Mouse (Mus musculus): ENCODE results near the gene Rdh16f1. TPM values are rescaled to one million over a fixed set of nuclear protein-coding genes. Genes with fewer than 3 reads are reported as not detected.
A peak's percentile ranks its signal among the peaks of the same experiment; 100 is the strongest.

The Rdh16f1 gene
- polyA plus RNA-seq (2014; fragmentation: Nextera tagmentation; extraction: Ambion mirVana), result not detected in 2 replicates

DNA sequence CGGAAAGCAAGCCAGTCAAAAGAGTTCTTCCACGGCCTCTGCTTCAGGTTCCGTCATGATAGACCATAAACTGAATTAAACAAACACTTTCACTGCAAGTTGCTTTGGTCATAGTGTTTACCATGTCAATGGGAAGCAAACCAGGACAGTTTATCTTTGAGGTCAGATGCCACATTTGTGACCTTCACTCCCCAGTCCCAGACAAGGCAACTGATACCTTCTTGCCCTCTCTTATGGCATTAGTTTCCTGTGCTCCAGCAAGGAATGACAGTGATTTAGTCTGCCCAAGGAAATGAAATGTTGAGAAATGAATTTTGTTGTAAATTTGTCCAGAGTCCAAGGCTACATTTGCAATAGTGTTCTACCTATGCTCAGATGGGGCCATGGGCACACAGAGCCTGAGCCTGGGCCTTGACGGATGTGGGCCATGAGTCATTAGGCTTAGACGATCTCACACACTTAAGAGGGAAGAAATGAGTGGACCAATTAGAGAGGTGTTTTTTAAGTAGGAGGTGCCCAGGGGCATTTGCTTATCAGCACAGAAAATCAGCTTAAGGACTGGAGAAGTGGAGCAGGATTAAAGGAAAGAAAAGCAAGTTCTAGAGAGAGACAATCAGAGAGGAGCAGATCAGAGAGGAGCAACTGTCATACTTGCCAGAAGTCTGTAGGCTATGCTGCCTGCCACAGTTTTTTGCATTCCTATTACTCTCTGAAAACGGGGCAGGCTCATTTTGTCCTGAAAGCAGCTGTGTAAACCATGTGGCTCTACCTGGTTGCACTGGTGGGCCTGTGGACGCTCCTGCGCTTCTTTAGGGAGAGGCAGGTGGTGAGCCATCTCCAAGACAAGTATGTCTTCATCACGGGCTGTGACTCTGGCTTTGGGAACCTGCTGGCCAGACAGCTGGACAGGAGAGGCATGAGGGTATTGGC is at the start of gene Rdh16f1, which contains the start of gene Rdh1:
Gene Rdh16f1, plus strand, starts transcription at position 607 of the 930 bp plus-strand sequence.
Gene Rdh1, plus strand, starts transcription at position 541 of the 930 bp plus-strand sequence.
- no peak within 1 kb of the TSS for H3K27ac ChIP-seq (ENCODE audit: low read depth)
- H3K27me3 ChIP-seq (ENCODE audit: insufficient read depth, low read length), result no peaks in the 10 kb centered on the region
- no peak for DNase-seq

GRCm38 (mm10) chr10:127710331-127710730 is 49.3 kb upstream of the Rdh16f1 start:
- WGBS, result 63% methylated on average over 13 of the region's 13 CpGs
- no peak overlapping the region for H3K9ac ChIP-seq
- DNase-seq (no peak), ATAC-seq (ENCODE audit: insufficient read depth) (no peak)
- H3K4me2 ChIP-seq, result no peak overlapping the region
- no peaks in the 10 kb centered on the region for H3K4me1 ChIP-seq (ENCODE audit: insufficient read depth)
- no peak for TF ChIP-seq CTCF (IDR thresholded peaks at IDR 0.05; ENCODE audit: low read depth)
- no peak overlapping the region for H3K4me3 ChIP-seq (ENCODE audit: low read depth, low read length)
- H3K36me3 ChIP-seq (ENCODE audit: insufficient read depth), result no peaks in the 10 kb centered on the region
- H3K9me3 ChIP-seq (ENCODE audit: low read depth, low read length), result no peaks in the 10 kb centered on the region
- H3K27me3 ChIP-seq (ENCODE audit: insufficient read depth, low read length), result no peaks in the 10 kb centered on the region
- H3K27ac ChIP-seq (ENCODE audit: low read depth), result no peak overlapping the region

More for the DNA sequence above, at the start of gene Rdh16f1, which contains the start of gene Rdh1:
- Histone ChIP-seq H3K4me3 (ENCODE audit: low read depth, low read length) (no peak within 1 kb of the TSS), H3K4me2 (no peak within 1 kb of the TSS), H3K9me3 (ENCODE audit: low read depth, low read length) (no peaks in the 10 kb centered on the region), H3K9ac (no peak within 1 kb of the TSS), H3K36me3 (ENCODE audit: insufficient read depth) (no peaks in the 10 kb centered on the region), H3K4me1 (ENCODE audit: insufficient read depth) (no peaks in the 10 kb centered on the region)
- ATAC-seq (ENCODE audit: insufficient read depth), result no peak
- no peak for TF ChIP-seq CTCF (IDR thresholded peaks at IDR 0.05; ENCODE audit: low read depth)
- WGBS, result 55% methylated on average over 9 of the region's 9 CpGs

GRCm38 (mm10) chr10:127712736-127713135 is 46.9 kb upstream of the Rdh16f1 start:
- Histone ChIP-seq H3K4me2 (no peak overlapping the region), H3K9me3 (ENCODE audit: low read depth, low read length) (no peaks in the 10 kb centered on the region), H3K4me1 (ENCODE audit: insufficient read depth) (no peaks in the 10 kb centered on the region), H3K27ac (ENCODE audit: low read depth) (no peak overlapping the region), H3K36me3 (ENCODE audit: insufficient read depth) (no peaks in the 10 kb centered on the region), H3K4me3 (ENCODE audit: low read depth, low read length) (no peak overlapping the region), H3K27me3 (ENCODE audit: insufficient read depth, low read length) (no peaks in the 10 kb centered on the region), H3K9ac (no peak overlapping the region)
- 66% methylated on average over 6 of the region's 6 CpGs for WGBS
- TF ChIP-seq CTCF (IDR thresholded peaks at IDR 0.05; ENCODE audit: low read depth), result no peak
- DNase-seq, result no peak
- ATAC-seq (ENCODE audit: insufficient read depth), result no peak

DNA sequence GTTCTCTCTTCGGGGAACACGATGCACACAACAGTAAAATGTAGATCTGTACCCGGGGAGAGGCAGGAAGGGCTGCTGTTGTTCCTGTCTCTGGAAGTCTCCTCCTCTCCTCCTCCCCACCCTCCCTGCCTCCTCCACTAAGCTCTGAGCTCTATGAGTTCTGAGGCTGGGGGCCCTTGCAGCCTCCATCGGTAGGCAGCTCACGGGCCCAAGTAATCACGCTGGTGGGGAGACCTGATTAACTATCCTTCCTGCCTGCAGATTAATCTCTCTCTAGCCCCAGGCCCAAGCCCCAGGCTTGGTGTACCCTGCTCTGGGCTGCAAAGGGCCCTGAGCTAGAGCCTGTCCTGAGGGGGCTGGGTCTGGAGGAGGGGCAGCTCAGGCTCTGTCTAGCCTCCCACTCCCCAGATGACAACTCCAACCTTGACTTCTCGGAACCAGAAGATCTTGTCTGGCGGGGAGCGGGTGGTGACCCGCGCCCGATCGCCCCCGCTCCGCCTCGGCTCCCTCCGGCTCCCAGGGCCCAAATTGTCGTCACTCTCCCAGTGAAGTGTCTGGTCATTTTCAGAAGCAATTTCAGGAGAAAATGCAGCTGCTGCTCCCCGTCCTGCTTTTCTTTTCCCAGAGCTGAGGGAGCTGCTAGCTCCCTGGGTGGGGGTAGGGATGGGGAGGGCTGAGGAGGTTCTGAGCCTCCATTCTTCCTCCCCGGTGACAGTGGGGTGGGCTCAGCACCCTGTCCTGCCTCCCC is 37.7 kb upstream of the Rdh16f1 start:
- H3K4me1 ChIP-seq (ENCODE audit: insufficient read depth), result peaks cover 2% of the 10 kb centered on the region; the same call in 1 of the 2 replicates
- H3K9me3 ChIP-seq (ENCODE audit: low read depth, low read length), result no peaks in the 10 kb centered on the region
- peak; percentile 53; the same call in 1 of the 2 replicates for ATAC-seq (ENCODE audit: insufficient read depth)
- H3K4me2 ChIP-seq, result peak overlapping the region; percentile 55
- H3K27ac ChIP-seq (ENCODE audit: low read depth), result peak overlapping the region; percentile 70; the same call in 1 of the 2 replicates
- H3K36me3 ChIP-seq (ENCODE audit: insufficient read depth), result no peaks in the 10 kb centered on the region
- no peak for TF ChIP-seq CTCF (IDR thresholded peaks at IDR 0.05; ENCODE audit: low read depth)
- peak overlapping the region; percentile 46 for H3K9ac ChIP-seq
- 6% methylated on average over 20 of the region's 20 CpGs for WGBS
- H3K27me3 ChIP-seq (ENCODE audit: insufficient read depth, low read length), result peaks cover 7% of the 10 kb centered on the region; the same call in 1 of the 2 replicates
- DNase-seq, result peak; percentile 43
- H3K4me3 ChIP-seq (ENCODE audit: low read depth, low read length), result peak overlapping the region; percentile 13

- no peak for TF ChIP-seq CTCF (IDR thresholded peaks at IDR 0.05; ENCODE audit: low read depth)
- H3K27ac ChIP-seq (ENCODE audit: low read depth), result no peak within 1 kb of the TSS
- peaks cover 7% of the 10 kb centered on the region; the same call in 1 of the 2 replicates for H3K27me3 ChIP-seq (ENCODE audit: insufficient read depth, low read length)
- no peak for DNase-seq
- no peak within 1 kb of the TSS for H3K4me2 ChIP-seq
- H3K36me3 ChIP-seq (ENCODE audit: insufficient read depth), result no peaks in the 10 kb centered on the region
- ATAC-seq (ENCODE audit: insufficient read depth), result no peak
- peaks cover 2% of the 10 kb centered on the region; the same call in 1 of the 2 replicates for H3K4me1 ChIP-seq (ENCODE audit: insufficient read depth)
- no peak within 1 kb of the TSS for H3K9ac ChIP-seq
- no peak within 1 kb of the TSS for H3K4me3 ChIP-seq (ENCODE audit: low read depth, low read length)
- 76% methylated on average over 3 of the region's 3 CpGs for WGBS
- no peaks in the 10 kb centered on the region for H3K9me3 ChIP-seq (ENCODE audit: low read depth, low read length)
Observed at GRCm38 (mm10) chr10:127724178-127724577, 35.4 kb upstream of the Rdh16f1 start, which contains the start of gene Tac2. Tac2 (plus strand) TSS chr10:127724478.

- TF ChIP-seq CTCF (IDR thresholded peaks at IDR 0.05; ENCODE audit: low read depth), result no peak
- H3K27me3 ChIP-seq (ENCODE audit: insufficient read depth, low read length), result peaks cover 7% of the 10 kb centered on the region; the same call in 1 of the 2 replicates
- 48% methylated on average over 4 of the region's 4 CpGs for WGBS
- no peak overlapping the region for H3K4me3 ChIP-seq (ENCODE audit: low read depth, low read length)
- no peaks in the 10 kb centered on the region for H3K9me3 ChIP-seq (ENCODE audit: low read depth, low read length)
- no peak overlapping the region for H3K4me2 ChIP-seq
- H3K36me3 ChIP-seq (ENCODE audit: insufficient read depth), result no peaks in the 10 kb centered on the region
- DNase-seq, result no peak
- no peak overlapping the region for H3K27ac ChIP-seq (ENCODE audit: low read depth)
- H3K4me1 ChIP-seq (ENCODE audit: insufficient read depth), result peaks cover 2% of the 10 kb centered on the region; the same call in 1 of the 2 replicates
- no peak overlapping the region for H3K9ac ChIP-seq
- ATAC-seq (ENCODE audit: insufficient read depth), result no peak
Observed at GRCm38 (mm10) chr10:127725136-127725535, 34.5 kb upstream of the Rdh16f1 start.
